Mouse (Mus musculus): ENCODE measurements around the gene Cks1b.

GRCm38 (mm10) chr3:89421002-89421774 lies 3.0 kb upstream of the Cks1b start:
- no peak for TF ChIP-seq POLR2A (IDR thresholded peaks at IDR 0.05; ENCODE audit: control insufficient read depth in 1 of 2, insufficient read depth in 1 of 2, low read depth in 1 of 2, low read length in 2 of 2, poor library complexity in 1 of 2)
- no peak for TF ChIP-seq RCOR1 (IDR thresholded peaks at IDR 0.05; ENCODE audit: low read depth, low read length)
- no peak for TF ChIP-seq USF2 (IDR thresholded peaks at IDR 0.05; ENCODE audit: borderline replicate concordance in 1 of 2, insufficient read depth in 1 of 2, low read depth in 1 of 2, low read length in 2 of 2)
- no peak for TF ChIP-seq MEF2A (IDR thresholded peaks at IDR 0.05; ENCODE audit: extremely low read depth, insufficient replicate concordance, low read depth, low read length, poor library complexity, severe bottlenecking)
- TF ChIP-seq CTCF (IDR thresholded peaks at IDR 0.05 in 2 of 3, conservative IDR thresholded peaks at IDR 0.05 in 1 of 3; ENCODE audit: control insufficient read depth in 1 of 3, insufficient read depth in 1 of 3, low read depth in 2 of 3, low read length in 3 of 3, poor library complexity in 1 of 3, severe bottlenecking in 1 of 3) = no peak
- no peak for TF ChIP-seq ELF1 (IDR thresholded peaks at IDR 0.05; ENCODE audit: low read depth, low read length)
- 0 out of 2 replicates have a peak, but pooled peaks have one; percentile 28 for TF ChIP-seq HCFC1 (IDR thresholded peaks at IDR 0.05; ENCODE audit: low read depth, low read length)
- no peak for TF ChIP-seq MAZ (IDR thresholded peaks at IDR 0.05; ENCODE audit: low read depth, low read length)
- TF ChIP-seq ZNF384 (IDR thresholded peaks at IDR 0.05; ENCODE audit: low read depth, low read length) = no peak
- TF ChIP-seq JUND (IDR thresholded peaks at IDR 0.05; ENCODE audit: low read depth, low read length) = no peak
- no peak for TF ChIP-seq EP300 (IDR thresholded peaks at IDR 0.05; ENCODE audit: low read depth in 1 of 2, low read length in 2 of 2)
- TF ChIP-seq TBP (IDR thresholded peaks at IDR 0.05; ENCODE audit: low read depth, low read length) = no peak
- TF ChIP-seq SMC3 (IDR thresholded peaks at IDR 0.05; ENCODE audit: low read depth, low read length) = no peak
